Mouse (Mus musculus) adrenal gland (tissue): ENCODE measurements around the gene Ntn1.

Source experiments
- intact Hi-C: fragments of 180-260 bp; cut with DNase I; formaldehyde crosslinking; loops from one replicate; pipeline ENCODE4 v1.15.1; 2025
- microRNA-seq, 2 experiments: library from miRNA; unstranded; fragments of <30 nt; microRNA quantifications; one replicate each; pipeline ENCODE4; 2019

Gene Ntn1

GRCm38 (mm10) chr11:68196566-68196965, 204.1 kb downstream of the Ntn1 start:
- intact Hi-C loops: loop anchor here (10.0 kb wide), 1 partner anchor 192 kb away; no protein-coding TSS in a partner anchor

GRCm38 (mm10) chr11:68195693-68196176, 204.9 kb downstream of the Ntn1 start:
- intact Hi-C loops: loop anchor here (10.0 kb wide), 1 partner anchor 191 kb away; no protein-coding TSS in a partner anchor

DNA sequence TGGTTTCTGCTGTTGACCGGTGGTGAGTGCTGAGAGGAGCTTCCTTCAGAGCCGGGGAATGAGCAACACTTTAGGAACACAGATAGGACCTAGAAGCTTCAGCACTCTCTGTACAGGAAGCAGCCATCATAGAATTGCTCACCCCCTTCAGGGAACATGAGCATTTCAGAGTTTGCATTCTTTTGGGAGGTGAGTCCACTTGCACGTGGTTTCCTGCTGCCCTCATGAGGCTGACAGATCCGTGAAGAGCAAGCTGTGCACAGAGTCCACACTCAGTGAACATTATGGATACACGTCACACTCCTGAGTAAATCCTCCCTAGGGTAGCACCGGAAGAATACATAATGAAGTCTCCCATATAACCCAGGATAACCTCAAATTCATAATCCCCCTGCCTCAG, 205.5 kb downstream of the Ntn1 start:
- intact Hi-C loops: loop anchor here (10.0 kb wide), 1 partner anchor 190 kb away; no protein-coding TSS in a partner anchor

- intact Hi-C loops: loop anchor here (10.0 kb wide), 1 partner anchor 186 kb away; no protein-coding TSS in a partner anchor
Measured at GRCm38 (mm10) chr11:68190849-68191248, 209.8 kb downstream of the Ntn1 start.

DNA sequence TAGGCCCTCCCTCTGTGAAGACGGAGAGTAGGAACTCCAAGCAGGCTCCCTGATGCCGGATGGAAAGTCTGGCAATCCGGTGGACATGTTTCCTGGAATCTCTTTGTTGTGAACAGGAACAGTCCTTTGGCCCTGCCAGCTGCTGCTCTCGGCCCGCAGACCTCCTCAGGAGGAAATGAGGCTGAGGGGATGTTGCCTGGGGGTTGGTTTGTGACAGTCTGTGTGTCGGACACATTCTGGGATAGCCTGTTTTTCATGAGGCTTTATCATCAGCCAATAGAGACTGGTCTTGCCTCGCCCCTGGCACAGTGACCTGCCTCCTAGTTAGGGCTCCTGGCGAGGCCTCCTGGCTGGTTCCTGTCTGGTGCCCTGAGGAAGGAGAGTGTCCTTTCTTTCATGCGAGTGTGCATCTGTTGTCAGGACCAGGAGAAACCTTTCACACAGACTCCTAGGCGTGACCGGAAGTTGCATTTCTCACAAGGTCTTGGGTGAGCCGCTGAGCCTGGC, 211.9 kb downstream of the Ntn1 start:
- intact Hi-C loops: no loop called here

GRCm38 (mm10) chr11:68187242-68187641, 213.4 kb downstream of the Ntn1 start:
- intact Hi-C loops: no loop called here

DNA sequence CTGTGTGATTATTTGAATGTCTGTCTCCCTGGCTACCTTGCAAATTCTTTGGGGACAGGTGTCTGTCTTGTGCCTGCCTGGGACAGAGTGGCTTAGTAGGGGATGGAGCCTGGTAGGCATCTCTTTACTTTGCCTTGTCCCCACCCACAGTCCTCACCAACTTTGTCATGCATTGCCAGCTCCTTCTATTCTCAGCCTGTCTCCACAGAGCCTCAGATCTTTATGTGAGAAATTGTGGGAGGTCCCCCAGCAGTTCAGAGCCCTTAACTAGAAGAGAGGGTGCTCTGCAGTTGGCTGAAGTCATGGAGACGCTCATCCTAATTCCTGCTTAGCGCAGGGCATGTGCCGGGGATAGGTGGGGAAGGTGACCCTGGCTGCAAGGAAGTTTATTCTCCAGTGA, 215.0 kb downstream of the Ntn1 start:
- intact Hi-C loops: no loop called here

DNA sequence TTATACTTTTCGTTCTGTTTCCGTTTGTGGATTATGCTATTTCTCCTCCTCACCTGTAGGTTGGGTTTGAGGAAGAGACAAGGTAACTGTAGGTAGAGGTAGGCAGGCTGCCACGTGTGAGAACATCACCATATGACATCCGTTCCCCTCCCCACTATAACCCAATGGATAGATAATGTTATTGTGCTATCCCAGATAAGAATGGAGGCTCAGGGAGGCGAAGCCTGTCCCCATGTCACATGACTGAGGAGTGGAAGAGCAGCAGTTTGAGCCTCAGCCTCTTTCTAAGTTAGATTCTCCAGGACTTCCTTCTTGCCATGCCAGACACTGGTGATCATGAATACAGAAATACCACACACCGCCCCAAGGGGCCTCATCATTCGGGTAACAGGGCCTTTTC, 223.2 kb downstream of the Ntn1 start:
- intact Hi-C loops: no loop called here

DNA sequence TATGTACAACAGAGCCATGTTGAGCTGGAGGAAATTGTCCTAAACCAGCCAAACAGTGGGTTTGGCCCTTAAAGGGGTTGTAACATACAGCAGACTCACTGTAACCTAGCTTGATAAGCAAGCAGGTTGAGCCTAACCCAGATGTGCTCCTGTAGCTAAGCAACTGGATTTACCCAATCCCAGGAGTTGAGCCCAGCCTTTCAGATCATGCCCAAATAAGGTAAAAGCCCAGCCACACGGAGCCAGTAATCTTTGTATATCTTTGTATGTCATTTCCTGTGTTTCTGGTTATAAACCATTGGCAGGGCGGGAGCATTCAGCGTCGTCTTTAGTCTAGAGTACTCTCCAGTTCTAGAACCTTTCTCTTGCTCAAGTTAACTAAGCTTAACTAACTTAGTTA, 224.1 kb downstream of the Ntn1 start:
- intact Hi-C loops: no loop called here

DNA sequence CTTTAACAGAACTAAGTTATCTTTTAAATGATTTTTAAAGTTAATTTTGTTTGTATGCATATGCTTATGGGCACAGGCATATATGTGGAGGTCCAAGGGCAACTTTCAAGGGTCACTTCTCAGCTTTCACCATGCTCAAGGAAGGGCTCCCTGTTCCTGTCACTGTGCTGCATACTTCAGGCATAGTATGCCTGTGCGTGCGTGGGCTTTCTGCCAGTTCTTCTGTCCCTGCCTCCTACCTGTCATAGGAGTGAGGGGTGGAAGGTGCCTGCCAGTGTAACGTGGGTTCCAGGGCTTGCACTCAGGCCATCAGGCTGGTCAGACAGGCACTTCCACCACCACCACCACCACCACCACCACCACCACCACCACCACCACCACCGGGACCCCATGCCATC, 228.0 kb downstream of the Ntn1 start:
- intact Hi-C loops: no loop called here

DNA sequence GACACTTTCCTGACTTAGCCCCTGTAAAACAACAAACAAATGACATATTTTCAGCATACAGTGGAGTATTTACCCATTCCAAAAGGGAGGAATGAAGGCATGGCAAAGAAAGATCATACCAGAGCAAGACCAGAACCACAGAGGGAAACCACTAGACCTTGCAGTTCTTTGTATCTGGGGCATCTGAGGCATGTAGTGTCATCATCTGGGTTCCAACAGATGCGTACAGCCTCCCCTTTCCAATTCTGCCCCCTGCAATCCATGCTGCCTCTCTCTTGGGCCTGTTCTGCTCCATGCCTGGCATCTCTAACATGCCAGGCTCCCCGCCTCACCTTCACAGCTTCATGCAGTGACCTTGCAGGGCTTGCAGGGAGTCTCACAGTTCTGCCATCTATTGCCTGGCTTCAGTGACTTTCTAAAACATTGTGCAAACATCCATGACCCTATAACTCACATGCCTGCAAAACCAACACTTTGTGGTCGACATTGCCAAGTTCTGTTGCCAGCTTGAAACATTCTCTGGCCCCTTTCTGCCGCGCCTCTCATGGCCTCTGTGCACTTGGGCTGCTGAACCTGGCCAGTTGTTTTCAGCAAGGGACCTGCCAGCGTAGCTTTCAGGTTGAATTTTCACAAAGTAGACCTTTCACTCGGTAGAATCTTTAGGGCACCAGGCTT, 228.5 kb downstream of the Ntn1 start:
- intact Hi-C loops: no loop called here

GRCm38 (mm10) chr11:68168427-68168826, 232.2 kb downstream of the Ntn1 start:
- intact Hi-C loops: no loop called here

- intact Hi-C loops: no loop called here
Measured at GRCm38 (mm10) chr11:68164408-68164807, 236.2 kb downstream of the Ntn1 start.

DNA sequence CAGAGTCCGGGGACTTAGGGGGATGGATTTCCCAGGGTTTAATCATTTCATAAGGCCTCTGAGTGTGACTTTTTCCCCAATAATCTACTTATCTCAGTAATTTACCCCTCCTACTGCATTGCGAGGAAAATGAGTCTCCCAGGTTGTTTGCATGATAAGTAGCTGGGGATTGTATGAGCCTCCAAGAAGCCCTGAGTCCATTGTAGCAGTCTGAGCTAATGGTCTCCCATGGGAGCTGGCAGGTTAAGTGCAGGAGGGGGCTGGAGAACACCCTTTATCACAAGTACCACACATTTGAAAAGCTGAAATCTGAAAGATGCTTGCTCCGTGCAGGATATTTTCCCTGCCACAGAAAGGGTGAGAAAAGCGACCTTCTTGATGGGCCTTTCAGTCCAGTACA, 240.8 kb downstream of the Ntn1 start:
- intact Hi-C loops: no loop called here

Small RNA genes within 50 kb of the gene (microRNA-seq; reads per million reads assigned to microRNA genes)
- 0 reads per million in 2 experiments for gene Mir6406
